Mouse (Mus musculus) spleen, adult 12 weeks (tissue): ENCODE measurements around the gene S1pr4.
A peak's percentile ranks its signal among the peaks of the same experiment; 100 is the strongest.

ENCODE experiments used
- DNase-seq: peaks from one replicate; pipeline ENCODE4 v3.0.0; 2022; ENCODE audit warnings: low spot score

S1pr4 gene

GRCm38 (mm10) chr10:81519227-81519977, 19.5 kb upstream of the S1pr4 start:
- no peak for DNase-seq

GRCm38 (mm10) chr10:81518546-81518945, 18.6 kb upstream of the S1pr4 start:
- peak; percentile 65 for DNase-seq

GRCm38 (mm10) chr10:81517227-81517626, 17.3 kb upstream of the S1pr4 start:
- DNase-seq = no peak

- DNase-seq = no peak
Observed at GRCm38 (mm10) chr10:81513798-81514197, 13.9 kb upstream of the S1pr4 start.

GRCm38 (mm10) chr10:81510246-81510810, 10.4 kb upstream of the S1pr4 start:
- DNase-seq = no peak

GRCm38 (mm10) chr10:81507691-81508489, 8.0 kb upstream of the S1pr4 start:
- no peak for DNase-seq

- no peak for DNase-seq
Observed at GRCm38 (mm10) chr10:81507095-81507494, 7.2 kb upstream of the S1pr4 start.

GRCm38 (mm10) chr10:81505016-81505664, 5.2 kb upstream of the S1pr4 start:
- no peak for DNase-seq

GRCm38 (mm10) chr10:81502658-81503057, 2.7 kb upstream of the S1pr4 start:
- peak; percentile 80 for DNase-seq

GRCm38 (mm10) chr10:81501863-81502262, 1.9 kb upstream of the S1pr4 start:
- DNase-seq = no peak

GRCm38 (mm10) chr10:81499250-81499901, 556 bp downstream of the S1pr4 start:
- DNase-seq = no peak

- DNase-seq = no peak
Observed at GRCm38 (mm10) chr10:81498316-81499249, 1.3 kb downstream of the S1pr4 start.

- no peak for DNase-seq
Observed at GRCm38 (mm10) chr10:81497401-81498270, 2.3 kb downstream of the S1pr4 start.

GRCm38 (mm10) chr10:81496969-81497368, 3.0 kb downstream of the S1pr4 start:
- no peak for DNase-seq

- peak; percentile 99 for DNase-seq
Observed at GRCm38 (mm10) chr10:81496264-81496901, 3.5 kb downstream of the S1pr4 start, which contains the start of gene Ncln. Ncln (minus strand) TSS chr10:81496392.

GRCm38 (mm10) chr10:81495616-81496263, 4.2 kb downstream of the S1pr4 start:
- no peak for DNase-seq

GRCm38 (mm10) chr10:81495151-81495550, 4.8 kb downstream of the S1pr4 start:
- DNase-seq = no peak

- no peak for DNase-seq
Observed at GRCm38 (mm10) chr10:81494260-81495041, 5.5 kb downstream of the S1pr4 start.
